Mouse (Mus musculus) E14TG2a.4 (cell line): Measurements from ENCODE around the gene Gsg1.

ENCODE experiments used
- CTCF ChIP-seq: conservative IDR thresholded peaks from 2 replicates; pipeline ENCODE4 v1.5.1; 2014; ENCODE audit warnings: low read length
- NANOG ChIP-seq: IDR thresholded peaks from 2 replicates; pipeline ENCODE4 v1.6.1; 2014; ENCODE audit warnings: borderline replicate concordance, low read length, mixed read lengths
- POU5F1 ChIP-seq: IDR thresholded peaks from 2 replicates; pipeline ENCODE4 v1.6.1; 2014; ENCODE audit warnings: low read length, borderline replicate concordance

- TF ChIP-seq POU5F1 (no peak), CTCF (no peak), NANOG (no peak)
Measured at GRCm38 (mm10) chr6:135191906-135192305, 62.2 kb downstream of the Gsg1 start.
